Mouse (Mus musculus) urinary bladder, postnatal 25 days (tissue): ENCODE measurements at regions not wholly inside any gene's neighbourhood (a gene's known extent, or its start where the extent isn't known, plus 50 kb on each side); places are given as distances from the start of the nearest gene placed in this dataset.
A peak's percentile ranks its signal among the peaks of the same experiment; 100 is the strongest.

ENCODE experiments used
- DNase-seq: peaks from one replicate; pipeline ENCODE4 v3.0.0; 2022; ENCODE audit warnings: low spot score

DNA sequence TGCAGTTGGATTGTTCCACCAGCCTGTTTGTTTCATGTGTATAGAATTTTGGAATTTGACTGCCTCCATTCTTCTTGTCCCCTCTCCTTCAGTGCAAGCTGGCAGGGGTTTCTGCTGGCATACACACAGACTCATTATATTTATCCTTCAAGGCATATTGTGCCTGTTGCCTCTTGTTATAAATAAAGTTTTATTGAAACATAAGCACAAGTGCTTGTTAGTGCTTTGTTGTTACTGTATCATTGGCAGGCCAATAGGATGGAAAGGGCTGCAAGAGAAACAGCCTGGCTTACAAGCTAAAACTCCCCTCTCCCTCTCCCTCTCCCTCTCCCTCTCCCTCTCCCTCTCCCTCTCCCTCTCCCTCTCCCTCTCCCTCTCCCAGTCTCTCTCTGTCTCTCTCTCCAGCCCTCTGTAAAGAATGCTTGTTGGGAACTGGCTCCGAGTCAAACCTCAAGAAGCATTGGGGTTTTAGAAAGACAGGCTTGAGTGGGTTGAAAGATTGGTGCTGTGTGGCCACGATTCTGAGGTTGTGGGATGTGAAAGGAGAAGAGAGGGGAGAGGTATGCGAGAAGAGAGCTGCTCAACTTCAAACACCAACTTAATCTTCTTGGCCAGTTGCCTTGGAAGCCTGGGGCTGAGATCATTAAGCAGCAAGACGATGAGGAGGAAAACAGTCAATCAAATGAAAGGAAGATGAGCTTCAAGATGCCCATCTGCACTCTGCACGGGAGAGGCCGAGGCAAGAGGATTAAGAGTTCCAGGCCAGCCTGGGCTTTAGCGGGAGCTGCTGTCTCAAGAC, 258.1 kb upstream of the Prok2 start:
- DNase-seq, result no peak

DNA sequence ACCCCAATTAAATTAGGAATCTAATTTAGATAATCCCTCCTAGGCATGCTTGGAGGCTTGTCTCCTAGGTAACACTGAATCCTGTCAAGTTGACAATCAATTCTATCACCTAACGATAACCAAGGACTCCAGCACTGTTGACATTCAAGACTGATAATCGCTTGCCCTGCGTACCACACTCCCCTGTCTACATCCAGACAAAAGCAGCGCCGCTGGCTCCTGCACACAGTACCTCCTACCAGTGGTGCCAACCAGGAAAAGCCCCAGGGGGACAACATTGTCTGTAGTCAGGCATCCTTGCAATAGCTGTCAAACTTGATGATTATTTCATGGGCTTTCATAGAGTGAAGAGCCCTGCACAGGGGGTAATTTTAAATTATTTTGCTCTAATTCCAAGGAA, 253.4 kb upstream of the Prok2 start:
- DNase-seq, result no peak

DNA sequence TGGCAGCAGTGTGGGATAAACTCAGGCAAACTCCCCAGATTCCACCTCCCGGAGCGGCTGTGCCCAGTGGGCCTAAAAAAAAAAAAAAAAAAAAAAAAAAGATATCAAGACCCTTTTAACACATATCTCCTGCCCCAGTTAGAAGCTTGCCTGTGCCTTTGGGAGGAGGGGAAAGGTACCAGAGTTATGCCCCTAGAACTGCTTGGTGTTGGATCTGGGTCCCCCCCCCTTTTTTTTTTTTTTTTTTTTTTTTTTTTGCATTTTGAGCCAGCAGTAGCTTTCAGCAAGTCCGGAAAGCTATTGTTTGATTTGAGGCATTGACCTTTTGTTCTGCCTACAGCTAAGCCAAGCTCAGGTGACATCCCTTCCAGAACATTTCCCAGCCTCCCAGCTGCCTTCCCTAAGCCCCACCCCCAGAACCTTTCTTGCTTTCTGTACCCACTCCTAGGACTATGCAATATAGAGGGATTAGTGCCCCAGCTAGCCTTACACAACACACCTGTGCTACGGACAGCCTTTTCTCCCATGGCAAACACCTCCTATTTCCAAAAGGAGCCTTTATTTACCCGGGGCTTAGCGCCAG, 252.1 kb upstream of the Prok2 start:
- no peak for DNase-seq

DNA sequence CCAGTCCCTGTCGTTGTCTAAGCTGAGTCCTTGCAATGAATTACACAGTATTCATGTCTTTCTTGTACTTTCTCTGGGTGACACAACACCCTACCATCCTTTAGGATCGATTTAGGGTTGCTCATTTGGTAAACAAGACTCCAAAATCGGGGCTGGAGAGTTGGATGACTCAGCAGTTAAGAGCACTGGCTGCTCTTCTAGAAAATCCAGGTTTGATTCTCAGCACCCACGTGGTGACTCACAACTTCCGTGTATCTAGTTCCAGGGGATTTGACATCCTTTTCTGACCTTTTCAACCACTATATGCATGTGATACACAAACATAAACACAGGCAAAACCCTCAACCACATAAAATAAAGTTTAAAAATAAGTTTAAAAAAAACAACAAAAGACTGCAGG, 250.0 kb upstream of the Prok2 start:
- no peak for DNase-seq

DNA sequence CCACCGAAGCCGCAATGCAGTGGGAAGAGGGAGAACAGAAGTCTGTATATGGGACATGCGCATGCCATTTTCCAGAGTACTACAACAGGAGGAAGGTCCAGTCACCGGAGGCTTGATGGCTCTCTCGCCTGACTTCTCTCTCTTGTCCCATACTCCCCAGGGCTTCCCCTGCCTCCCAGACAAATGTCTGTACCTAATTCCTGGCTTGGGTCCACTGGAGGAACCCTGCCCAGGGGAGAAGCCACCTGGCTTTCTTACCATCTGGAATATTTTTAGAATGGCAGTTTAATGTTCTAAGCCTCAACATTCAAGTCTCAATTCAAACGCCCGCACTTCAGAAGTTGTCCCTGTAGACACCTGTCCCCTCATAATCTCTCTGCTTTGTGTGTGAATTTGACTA, 249.3 kb upstream of the Prok2 start:
- no peak for DNase-seq

DNA sequence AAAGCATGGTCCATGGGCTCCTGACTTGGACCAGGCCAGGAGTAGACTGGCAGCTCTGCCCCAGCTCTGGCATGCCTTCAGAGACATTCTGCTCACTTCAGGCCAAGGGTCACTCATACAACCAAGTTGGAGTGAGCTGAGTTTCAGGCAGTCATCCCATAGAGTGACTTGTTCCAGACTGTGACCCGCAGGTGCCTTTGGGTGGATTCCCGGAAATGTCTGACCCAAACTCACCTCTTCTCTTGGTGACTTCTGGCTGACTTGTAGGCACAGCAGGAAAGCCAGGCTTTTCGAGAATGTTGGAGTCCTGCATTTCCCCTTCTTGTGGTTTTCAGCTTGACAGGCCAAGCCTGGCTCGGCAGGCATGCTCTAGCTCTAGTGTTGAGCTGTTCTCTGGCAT, 248.3 kb upstream of the Prok2 start:
- peak; percentile 15 for DNase-seq

DNA sequence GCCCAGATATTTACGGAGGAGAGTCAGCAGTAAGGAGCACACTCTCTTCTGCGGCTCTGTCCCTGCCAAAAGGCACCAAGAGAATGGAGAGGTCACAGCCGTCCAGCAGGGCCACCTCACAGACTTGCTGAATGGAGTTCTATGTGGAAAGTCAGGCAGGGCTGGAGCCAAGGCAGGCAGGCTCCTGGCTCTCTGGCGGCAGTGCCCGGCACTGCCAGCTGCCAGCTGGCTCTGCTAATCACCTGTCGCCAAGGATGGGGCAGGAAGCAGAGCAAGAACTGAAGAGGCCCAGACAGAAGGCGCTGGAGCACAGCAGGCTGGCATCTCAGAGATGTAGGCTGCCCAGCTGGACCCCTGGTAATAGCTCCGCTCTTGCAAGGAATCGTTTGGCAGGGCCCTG, 245.2 kb upstream of the Prok2 start:
- DNase-seq, result no peak

DNA sequence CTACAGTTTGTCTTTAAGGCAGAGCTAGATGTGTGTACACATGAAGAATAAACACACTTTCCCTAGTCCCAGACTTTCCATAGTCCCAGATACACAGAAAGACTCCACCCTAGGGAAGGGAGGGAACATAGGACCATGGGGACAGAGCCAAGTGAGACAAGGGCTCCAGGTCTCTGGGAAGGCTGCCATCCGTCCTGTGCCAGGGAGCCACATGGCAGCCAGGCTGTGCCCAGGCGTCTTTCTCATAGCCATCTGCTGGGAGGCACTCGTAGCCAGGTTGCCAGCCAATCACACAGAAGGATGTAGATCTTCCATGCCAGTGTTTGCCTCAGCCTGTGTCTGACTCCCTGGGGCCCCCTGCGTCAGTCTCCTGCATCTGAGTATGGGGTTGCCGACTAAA, 242.7 kb upstream of the Prok2 start:
- no peak for DNase-seq

DNA sequence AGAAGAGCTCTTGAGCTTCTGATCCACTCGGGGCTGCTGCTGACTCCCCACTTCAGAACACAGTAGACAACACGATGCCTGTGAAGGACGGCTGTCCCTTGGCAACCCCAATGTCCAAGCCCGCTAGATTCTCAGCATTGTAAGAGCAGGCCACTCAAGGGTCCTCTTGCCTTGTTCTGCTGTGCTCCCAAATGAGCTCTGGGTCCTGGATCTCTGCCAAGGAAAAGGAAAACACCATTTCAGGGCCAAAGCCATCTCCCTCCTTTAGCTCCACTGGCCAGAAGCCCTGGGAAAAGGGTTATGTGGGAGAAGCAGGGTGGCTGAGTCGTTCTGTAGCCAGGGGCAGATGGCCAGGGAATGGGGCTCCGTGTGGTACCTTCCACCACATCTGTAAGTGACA, 241.3 kb upstream of the Prok2 start:
- DNase-seq, result no peak

DNA sequence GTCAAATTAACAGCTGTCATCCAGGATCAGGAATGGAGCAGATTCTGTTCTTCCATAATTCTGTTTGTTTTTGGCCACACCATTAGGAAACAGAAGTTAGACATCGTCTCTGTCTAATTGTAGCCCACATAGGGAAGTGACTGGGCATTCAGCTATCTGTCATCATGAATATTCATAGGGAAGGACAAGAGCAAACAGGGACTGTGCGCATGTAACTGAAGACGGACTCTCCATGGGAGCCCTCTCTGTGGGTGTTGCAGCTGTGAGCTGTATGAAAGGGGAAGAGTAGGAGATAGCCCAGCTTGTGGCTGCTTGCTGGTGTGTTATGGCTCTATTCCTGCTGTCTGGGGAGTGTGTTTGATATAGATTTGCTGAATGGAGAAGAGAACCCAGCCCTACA, 238.3 kb upstream of the Prok2 start:
- DNase-seq, result no peak

DNA sequence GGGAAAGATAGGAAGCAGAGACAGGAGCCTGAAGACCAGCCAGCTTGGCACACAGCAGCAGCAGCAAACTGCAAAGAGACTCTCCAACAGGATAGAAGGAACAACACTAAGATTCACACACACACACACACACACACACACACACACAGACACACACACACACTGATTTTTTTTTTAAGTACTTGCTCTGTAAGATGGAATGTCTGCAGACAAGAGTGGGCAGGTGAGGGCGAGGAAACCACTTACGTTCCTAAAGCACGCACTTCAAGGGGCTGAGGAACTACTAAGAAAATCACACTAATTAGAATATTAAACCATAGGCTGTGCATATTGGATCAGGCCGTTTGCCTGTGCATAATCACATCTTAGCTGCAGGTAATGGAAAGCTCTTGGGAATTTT, 237.8 kb upstream of the Prok2 start:
- no peak for DNase-seq

DNA sequence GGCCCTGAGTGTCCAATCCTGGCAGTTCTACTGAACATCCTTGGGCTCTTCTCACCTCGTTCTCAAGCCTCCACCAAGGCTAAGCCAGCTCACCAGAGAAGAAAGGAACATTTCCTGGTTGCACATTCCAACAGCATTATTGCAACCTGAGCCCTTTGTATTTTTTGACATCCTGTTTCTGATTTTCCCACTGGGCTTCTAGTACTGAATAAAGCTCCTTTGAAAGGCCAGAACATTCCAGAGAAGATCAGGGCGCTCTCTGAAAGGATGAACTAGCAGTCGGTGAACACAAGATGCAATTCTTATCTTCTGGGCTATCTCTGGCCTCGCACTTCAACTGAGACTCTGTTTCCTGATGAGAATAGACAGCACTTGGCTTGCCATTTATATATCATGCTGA, 233.2 kb upstream of the Prok2 start:
- DNase-seq, result no peak

DNA sequence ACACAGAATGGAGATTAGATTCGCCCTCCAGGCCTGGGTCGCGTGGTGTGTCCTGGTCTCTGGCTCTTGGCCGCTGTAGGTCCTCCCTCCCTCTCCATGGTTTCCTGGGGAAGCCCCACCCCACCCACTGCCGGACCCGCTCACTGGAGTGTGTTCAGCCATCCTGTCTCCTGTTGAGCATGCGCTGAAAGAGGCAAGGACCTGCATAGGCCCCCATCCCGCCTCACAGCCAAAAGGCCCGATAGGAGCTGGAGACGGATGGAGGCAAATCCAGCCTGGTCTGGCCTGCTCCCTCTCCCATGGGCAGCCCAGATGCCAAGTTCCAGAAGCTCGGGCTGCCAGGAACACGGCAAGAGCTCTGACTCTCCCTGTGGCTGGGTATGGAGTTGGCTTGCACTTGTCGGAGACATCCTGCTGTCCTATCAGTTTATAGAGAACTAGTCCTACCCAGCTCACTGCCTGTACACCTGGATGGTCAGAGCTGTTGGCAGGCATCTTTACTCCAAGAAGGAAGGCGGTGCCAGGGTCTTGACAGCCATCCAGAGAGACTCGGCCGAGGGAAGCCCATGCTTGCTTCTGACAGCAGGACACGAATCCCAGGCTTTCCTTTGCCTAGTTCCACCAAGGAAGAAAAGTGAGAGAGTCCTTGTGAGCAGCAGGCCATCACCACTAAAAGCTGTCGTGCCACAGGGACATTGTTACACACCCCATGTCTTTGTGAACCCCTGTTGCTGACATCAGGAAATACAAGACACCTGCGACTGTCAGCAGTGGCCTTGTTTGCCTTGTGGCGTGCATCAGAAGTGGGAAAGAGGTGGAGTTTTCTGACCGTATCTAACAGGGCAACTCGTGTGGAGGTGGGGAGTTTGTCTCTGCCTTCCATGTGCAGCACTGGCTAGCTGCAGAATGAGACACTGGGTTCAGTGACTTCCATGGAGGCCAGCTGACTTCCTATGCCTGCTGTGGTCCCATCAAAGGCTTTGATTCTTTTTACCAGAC, 228.9 kb upstream of the Prok2 start:
- DNase-seq, result no peak

DNA sequence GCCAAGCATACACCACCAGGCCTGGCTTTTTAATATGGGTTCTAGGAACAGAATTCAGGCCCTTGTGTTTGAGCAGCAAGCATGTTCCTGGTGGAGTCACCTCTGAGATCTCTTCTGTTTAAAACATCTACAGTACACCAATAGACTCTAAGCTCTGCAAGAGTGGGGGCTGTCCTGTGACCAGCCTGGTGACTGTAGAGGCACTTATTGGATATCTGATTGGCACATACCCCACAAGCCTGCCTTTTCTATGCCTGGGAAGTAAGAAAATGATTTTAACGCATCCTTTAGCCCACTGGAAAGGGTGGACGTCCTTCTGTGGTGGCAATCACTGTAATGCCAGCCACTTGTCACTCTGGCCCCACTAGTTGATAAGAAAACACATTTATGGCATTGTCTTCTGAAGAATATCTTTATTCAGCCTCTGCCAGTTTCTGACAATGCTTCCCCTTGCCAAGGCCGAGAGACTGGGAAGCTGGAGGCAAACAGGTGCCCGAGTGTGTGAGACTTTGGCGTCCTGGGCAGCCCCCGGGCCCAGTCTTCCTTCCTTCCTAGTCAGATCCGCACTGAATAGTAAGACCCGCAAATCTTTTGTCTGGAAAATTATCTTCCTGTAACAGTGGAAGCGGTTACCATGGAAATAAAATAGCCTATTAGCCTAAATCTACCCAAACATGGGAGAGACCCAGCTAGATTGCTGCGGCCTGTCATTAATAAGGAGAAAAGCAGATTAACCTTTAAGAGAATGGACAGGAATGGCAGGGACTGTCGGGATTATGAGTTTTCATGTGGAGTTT, 228.0 kb upstream of the Prok2 start:
- no peak for DNase-seq

DNA sequence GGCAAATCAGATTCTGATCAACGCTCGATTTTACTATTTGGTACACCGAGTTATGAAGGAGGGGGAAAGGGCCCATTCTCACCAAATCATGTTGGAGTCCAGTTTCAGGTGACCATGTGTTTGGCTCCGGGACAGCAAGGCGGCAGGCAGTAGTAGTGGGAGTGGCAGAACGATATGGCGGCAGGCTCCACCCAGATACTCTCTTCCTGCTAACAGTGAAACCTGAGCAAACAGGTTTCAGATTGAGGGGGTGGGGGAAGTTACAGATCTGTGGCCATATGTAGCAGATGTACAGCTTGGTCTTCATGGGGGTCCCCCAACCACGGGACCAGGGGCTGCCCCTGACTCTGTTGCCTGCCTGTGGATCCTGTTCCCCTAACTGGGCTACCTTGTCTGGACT, 224.6 kb upstream of the Prok2 start:
- no peak for DNase-seq

DNA sequence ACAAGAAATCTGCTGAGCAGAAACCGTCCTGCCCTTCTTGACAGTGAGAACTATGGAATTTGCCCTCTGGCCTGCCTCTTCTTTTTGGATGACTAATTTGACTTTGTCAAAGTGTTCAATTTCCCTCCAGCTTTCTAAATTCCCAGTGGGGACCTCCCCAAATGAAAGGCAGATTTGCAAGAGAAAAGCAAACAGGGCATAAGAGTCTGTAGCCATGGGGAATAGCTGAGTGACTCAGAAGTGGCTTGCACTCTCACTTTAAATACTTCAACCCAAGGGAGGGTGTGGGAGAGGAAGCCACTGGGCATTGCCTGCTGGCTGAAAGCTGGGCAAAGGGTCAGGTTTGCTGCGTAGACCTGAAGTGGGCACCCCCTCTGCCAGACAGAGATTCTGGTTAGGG, 220.7 kb upstream of the Prok2 start:
- no peak for DNase-seq

DNA sequence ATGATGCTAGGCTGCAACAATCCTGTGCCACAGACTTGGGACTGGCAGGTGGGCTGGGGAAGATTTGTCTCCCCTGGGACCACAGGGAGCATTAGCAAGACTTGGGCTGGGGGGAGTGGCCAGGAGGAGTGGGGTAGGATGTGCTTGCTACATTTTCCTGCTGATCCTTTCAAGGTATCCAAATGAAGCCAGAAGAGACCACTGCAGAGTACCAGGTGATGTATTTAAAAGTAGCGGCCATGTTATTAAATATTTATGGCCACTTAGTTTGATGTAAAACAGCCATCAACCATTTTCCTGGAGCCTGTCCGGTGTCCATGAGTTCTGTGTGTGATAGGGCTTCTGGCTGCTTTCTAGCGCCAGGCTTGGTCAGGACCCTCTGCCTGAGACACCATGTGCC, 220.3 kb upstream of the Prok2 start:
- DNase-seq, result no peak

DNA sequence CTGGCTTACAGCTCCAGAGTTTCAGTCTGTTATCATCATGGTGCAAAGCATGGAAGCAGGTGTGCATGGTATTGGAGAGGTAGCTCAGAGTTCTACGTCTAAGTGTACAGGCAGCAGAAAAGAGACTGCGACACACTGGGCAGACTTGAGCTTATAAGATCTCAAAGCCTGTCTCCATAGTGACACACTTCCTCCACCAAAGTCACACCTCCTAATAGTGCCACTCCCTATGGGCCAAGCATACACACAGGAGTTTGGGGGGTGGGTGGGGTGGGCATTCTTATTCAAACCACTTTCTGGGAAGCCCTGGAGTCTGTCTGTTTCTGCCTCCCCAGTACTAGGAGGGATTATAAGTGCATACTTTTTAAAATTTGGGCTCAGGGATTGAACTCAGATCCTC, 219.5 kb upstream of the Prok2 start:
- no peak for DNase-seq

DNA sequence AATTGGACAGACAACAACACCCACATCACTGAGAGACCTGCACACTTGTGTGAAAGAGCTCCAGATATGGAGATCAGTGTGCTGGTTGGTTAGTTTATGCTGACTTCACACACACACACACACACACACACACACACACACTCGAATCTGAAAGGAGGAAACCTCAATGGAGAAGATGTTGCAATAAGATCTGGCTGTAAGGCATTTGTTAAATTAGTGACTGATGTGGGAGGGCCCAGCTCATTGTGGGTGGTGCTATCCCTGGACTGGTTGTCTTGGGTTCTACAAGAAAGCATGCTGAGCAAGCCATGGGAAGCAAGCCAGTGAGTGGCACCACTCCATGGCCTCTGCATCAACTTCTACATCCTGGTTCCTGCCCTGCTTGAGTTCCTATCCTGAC, 216.8 kb upstream of the Prok2 start:
- no peak for DNase-seq

DNA sequence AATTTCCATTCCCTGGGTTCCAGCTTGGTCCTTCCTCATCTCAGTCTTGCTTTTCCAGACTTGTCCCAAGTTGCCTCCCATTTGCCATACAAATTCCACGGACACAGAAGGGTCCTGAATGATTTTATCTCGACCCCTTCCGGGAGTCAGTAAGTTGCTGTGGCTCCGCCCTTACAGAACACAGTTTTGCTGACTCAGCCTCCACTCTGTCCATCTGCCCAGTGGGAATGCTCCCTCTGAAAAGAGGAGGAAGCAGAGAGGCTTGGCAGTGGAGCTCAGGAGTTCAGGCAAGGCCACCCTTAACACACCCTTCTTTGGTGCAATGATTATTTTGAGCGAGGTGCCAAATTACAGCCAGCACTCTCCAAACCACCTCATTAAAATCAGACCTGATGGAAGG, 213.9 kb upstream of the Prok2 start:
- DNase-seq, result no peak

DNA sequence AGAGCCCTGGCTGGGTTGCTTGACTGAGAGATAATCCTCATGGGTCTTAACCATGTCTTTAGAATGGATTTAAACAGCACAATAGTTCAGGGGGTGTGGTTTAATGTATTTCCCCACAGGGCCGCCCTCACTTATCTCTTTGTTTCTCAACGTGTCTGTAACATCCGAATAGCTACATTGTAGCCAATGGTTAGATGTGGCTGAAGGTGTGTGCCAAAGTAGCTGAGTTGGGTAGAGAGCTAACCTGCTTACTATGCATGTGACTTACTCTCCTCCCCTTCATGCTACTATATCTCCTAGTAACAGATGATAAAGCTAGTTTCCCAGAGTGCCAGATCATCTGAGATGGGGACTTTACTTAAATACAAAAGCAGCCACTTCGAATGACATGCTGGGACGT, 213.2 kb upstream of the Prok2 start:
- DNase-seq, result no peak

DNA sequence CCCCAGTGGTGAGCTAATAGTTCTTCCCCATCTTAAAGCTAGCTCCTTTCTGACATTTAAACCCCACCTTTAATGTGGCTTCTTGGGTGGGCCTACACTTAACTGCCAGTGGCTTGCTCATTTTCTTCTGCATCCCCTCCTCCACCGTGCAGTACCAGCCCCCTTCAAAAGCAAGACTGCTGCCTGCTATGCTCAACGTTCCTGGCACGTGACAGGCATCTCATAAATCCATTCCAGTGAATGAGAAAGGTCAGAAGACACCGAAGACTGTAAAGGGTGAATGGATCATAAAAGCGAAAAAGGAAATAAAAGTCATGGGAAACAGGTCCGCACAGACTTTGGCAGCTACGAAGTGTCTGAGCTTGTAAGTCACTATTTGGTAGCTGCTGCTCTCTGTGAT, 212.8 kb upstream of the Prok2 start:
- no peak for DNase-seq
